Mouse (Mus musculus): ENCODE measurements around the gene Ddx20. TPM values are rescaled to one million over a fixed set of nuclear protein-coding genes. Genes with fewer than 3 reads are reported as not detected.

Gene Ddx20
- total and polyA plus RNA-seq, 3 experiments: 4.1 to 12.3 (median 9.2) TPM

- no peak for DNase-seq
- Histone ChIP-seq H3K4me1 (ENCODE audit: control insufficient read depth, insufficient read depth, low read length) (peaks cover 4% of the 10 kb centered on the region), H3K36me3 (ENCODE audit: control insufficient read depth, insufficient read depth, low read length) (peaks cover 6% of the 10 kb centered on the region; the same call in 1 of the 2 replicates), H3K4me3 (no peak overlapping the region), H3K79me2 (replicated peaks; ENCODE audit: control insufficient read depth, insufficient read depth, low read length) (0 out of 2 replicates have a peak, but pooled peaks cover 1% of the 10 kb centered on the region), H3K27ac (peak overlapping the region; percentile 95; the same call in 1 of the 2 replicates), H3K9ac (ENCODE audit: low read depth, low read length) (no peak overlapping the region), H3K27me3 (ENCODE audit: control insufficient read depth, insufficient read depth, low read length) (no peaks in the 10 kb centered on the region)
- 88% methylated on average over 2 of the region's 2 CpGs for WGBS
- intact Hi-C loops (cut with DNase I): loop anchor here (5.0 kb wide), 3 partner anchors 114 to 269 kb away; partner anchors contain the start of genes Rap1a and Wdr77
- TF ChIP-seq POLR2A (IDR thresholded peaks at IDR 0.05; ENCODE audit: insufficient read depth, low read depth, low read length) (no peak), CTCF (IDR thresholded peaks at IDR 0.05) (no peak), EP300 (IDR thresholded peaks at IDR 0.05; ENCODE audit: insufficient read depth, low read depth, low read length) (no peak)
Observed at GRCm38 (mm10) chr3:105688536-105688935, 1.2 kb upstream of the Ddx20 start.

DNA sequence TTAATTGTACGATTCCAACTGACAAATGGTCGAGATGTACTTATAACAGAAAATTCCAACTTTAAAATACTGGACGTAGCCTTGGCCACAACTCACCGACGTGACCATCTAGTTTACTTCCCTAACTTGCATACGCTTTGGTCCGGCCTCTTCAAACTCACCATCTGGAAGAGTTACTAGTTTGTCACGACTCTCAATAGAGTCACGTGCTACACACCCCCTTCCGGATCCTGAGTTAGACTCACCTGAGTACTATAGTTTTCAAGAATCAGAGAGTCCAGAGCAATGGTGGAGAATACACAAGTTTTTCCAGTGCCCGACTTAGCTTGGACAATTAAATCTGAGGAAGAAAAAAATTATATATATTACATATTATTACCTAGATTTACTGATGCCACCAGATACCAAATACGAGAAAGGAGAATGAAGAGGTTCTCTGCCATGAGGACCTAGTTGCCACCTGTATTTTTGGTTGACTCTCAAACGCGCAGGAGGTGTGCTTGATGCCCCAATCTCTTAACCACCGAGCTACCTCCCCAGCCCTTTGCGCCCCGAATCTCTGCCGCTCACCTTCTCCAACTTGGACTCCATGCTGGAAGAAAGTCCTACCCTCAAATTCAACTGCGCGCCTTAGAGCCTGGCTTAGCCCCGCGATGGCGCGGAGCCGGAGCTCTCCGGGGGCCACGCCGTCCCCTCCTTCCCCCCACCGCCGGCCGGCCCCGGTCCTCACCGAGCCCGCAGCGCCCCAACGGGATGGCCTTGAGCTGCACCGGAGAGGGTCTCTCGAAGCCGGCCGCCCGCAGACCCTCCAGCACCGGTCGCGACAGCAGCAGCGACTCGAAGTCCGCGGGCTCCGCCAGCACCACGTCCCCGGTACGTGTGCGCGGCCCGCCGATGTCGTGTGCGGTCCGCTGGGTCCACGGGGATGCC lies 715 bp downstream of the Ddx20 start:
- peak overlapping the region; percentile 94 for H3K9ac ChIP-seq (ENCODE audit: low read depth, low read length)
- peak overlapping the region; percentile 86 for H3K4me3 ChIP-seq
- no peak for DNase-seq
- H3K36me3 ChIP-seq (ENCODE audit: control insufficient read depth, insufficient read depth, low read length): peaks cover 6% of the 10 kb centered on the region; the same call in 1 of the 2 replicates
- H3K79me2 ChIP-seq (replicated peaks; ENCODE audit: control insufficient read depth, insufficient read depth, low read length): 0 out of 2 replicates have a peak, but pooled peaks cover 1% of the 10 kb centered on the region
- peaks cover 3% of the 10 kb centered on the region for H3K4me1 ChIP-seq (ENCODE audit: control insufficient read depth, insufficient read depth, low read length)
- intact Hi-C loops (cut with DNase I): loop anchor here (1.0 to 5.0 kb wide), 5 partner anchors 40 to 271 kb away; partner anchors contain the start of genes Rap1a and Wdr77
- H3K27ac ChIP-seq: peak overlapping the region; percentile 61
- TF ChIP-seq POLR2A (IDR thresholded peaks at IDR 0.05; ENCODE audit: insufficient read depth, low read depth, low read length) (no peak), EP300 (IDR thresholded peaks at IDR 0.05; ENCODE audit: insufficient read depth, low read depth, low read length) (no peak), CTCF (IDR thresholded peaks at IDR 0.05) (no peak)
- H3K27me3 ChIP-seq (ENCODE audit: control insufficient read depth, insufficient read depth, low read length): no peaks in the 10 kb centered on the region
- WGBS: 8% methylated on average over 60 of the region's 60 CpGs

- Histone ChIP-seq H3K36me3 (ENCODE audit: control insufficient read depth, insufficient read depth, low read length) (no peaks in the 10 kb centered on the region; the same call in none of the 2 replicates), H3K9ac (ENCODE audit: low read depth, low read length) (no peak overlapping the region), H3K4me3 (no peak overlapping the region), H3K27ac (no peak overlapping the region), H3K27me3 (ENCODE audit: control insufficient read depth, insufficient read depth, low read length) (no peaks in the 10 kb centered on the region), H3K79me2 (replicated peaks; ENCODE audit: control insufficient read depth, insufficient read depth, low read length) (no peaks in the 10 kb centered on the region), H3K4me1 (ENCODE audit: control insufficient read depth, insufficient read depth, low read length) (no peaks in the 10 kb centered on the region)
- no peak for DNase-seq
- intact Hi-C loops (cut with DNase I): no loop called here
- TF ChIP-seq EP300 (IDR thresholded peaks at IDR 0.05; ENCODE audit: insufficient read depth, low read depth, low read length): no peak
- no peak for TF ChIP-seq CTCF (IDR thresholded peaks at IDR 0.05)
- TF ChIP-seq POLR2A (IDR thresholded peaks at IDR 0.05; ENCODE audit: insufficient read depth, low read depth, low read length): no peak
- WGBS: 92% methylated on average over 7 of the region's 7 CpGs
Observed at GRCm38 (mm10) chr3:105680346-105680745, 7.0 kb downstream of the Ddx20 start.

GRCm38 (mm10) chr3:105675932-105676331 lies 11.4 kb downstream of the Ddx20 start:
- Histone ChIP-seq H3K9ac (ENCODE audit: low read depth, low read length) (no peak overlapping the region), H3K79me2 (replicated peaks; ENCODE audit: control insufficient read depth, insufficient read depth, low read length) (no peaks in the 10 kb centered on the region), H3K4me3 (no peak overlapping the region), H3K27me3 (ENCODE audit: control insufficient read depth, insufficient read depth, low read length) (no peaks in the 10 kb centered on the region), H3K27ac (no peak overlapping the region), H3K36me3 (ENCODE audit: control insufficient read depth, insufficient read depth, low read length) (no peaks in the 10 kb centered on the region; the same call in none of the 2 replicates), H3K4me1 (ENCODE audit: control insufficient read depth, insufficient read depth, low read length) (no peaks in the 10 kb centered on the region)
- WGBS: 33% methylated on average over 2 of the region's 2 CpGs
- intact Hi-C loops (cut with DNase I): loop anchor here (10.0 kb wide), 1 partner anchor 779 kb away; no protein-coding TSS in a partner anchor
- DNase-seq: no peak
- no peak for TF ChIP-seq POLR2A (IDR thresholded peaks at IDR 0.05; ENCODE audit: insufficient read depth, low read depth, low read length)
- TF ChIP-seq CTCF (IDR thresholded peaks at IDR 0.05): no peak
- TF ChIP-seq EP300 (IDR thresholded peaks at IDR 0.05; ENCODE audit: insufficient read depth, low read depth, low read length): no peak

DNA sequence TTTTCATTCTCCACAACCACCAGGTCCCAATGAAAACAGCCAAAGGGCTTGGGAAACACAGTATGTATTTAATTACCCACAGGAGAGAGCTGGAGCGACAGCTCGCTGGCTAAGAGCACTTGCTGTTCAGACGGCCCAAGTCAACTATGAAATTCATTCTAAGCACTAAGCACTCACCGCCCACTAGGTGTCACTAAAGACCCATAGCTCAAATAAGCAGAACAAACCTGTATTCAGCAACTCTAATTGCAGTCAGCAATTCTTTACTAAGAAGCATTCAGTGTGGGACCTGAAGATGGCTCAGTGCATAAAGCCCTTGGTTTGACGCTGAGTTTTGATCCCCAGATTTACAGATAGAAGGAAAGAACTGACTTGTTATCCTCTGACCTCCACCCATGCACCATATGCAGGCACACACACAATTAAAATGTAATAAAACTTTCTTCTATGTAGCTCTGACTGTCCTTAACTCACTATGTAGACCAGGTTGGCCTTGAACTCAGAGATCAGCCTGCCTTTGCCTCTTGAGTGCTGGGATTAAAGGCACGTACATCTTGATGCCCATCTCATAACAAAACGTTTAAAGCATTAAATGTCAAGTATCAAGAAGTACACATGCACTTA lies 12.7 kb downstream of the Ddx20 start:
- Histone ChIP-seq H3K9ac (ENCODE audit: low read depth, low read length) (no peak overlapping the region), H3K4me1 (ENCODE audit: control insufficient read depth, insufficient read depth, low read length) (no peaks in the 10 kb centered on the region), H3K27me3 (ENCODE audit: control insufficient read depth, insufficient read depth, low read length) (no peaks in the 10 kb centered on the region), H3K27ac (no peak overlapping the region), H3K36me3 (ENCODE audit: control insufficient read depth, insufficient read depth, low read length) (no peaks in the 10 kb centered on the region; the same call in none of the 2 replicates), H3K4me3 (no peak overlapping the region), H3K79me2 (replicated peaks; ENCODE audit: control insufficient read depth, insufficient read depth, low read length) (no peaks in the 10 kb centered on the region)
- TF ChIP-seq EP300 (IDR thresholded peaks at IDR 0.05; ENCODE audit: insufficient read depth, low read depth, low read length) (no peak), CTCF (IDR thresholded peaks at IDR 0.05) (no peak; the same call in 1 of the 2 replicates), POLR2A (IDR thresholded peaks at IDR 0.05; ENCODE audit: insufficient read depth, low read depth, low read length) (no peak)
- intact Hi-C loops (cut with DNase I): loop anchor here (1.0 to 10.0 kb wide), 3 partner anchors 52 to 780 kb away; no protein-coding TSS in a partner anchor
- 20% methylated on average over 7 of the region's 7 CpGs for WGBS
- peak; percentile 30 to 46 for DNase-seq

All from heart, adult 2 months (tissue).